Mouse (Mus musculus) frontal cortex, postnatal 36 days (tissue): Measurements from ENCODE around the gene Med27.
A peak's percentile ranks its signal among the peaks of the same experiment; 100 is the strongest.

ENCODE experiments used
- DNase-seq, 2 experiments: peaks; one replicate each; pipeline ENCODE4 v3.0.0; 2022; ENCODE audit warnings: low spot score in 2 of 2

The Med27 gene

GRCm38 (mm10) chr2:29561468-29561867, 214.8 kb downstream of the Med27 start:
- DNase-seq: no peak

DNA sequence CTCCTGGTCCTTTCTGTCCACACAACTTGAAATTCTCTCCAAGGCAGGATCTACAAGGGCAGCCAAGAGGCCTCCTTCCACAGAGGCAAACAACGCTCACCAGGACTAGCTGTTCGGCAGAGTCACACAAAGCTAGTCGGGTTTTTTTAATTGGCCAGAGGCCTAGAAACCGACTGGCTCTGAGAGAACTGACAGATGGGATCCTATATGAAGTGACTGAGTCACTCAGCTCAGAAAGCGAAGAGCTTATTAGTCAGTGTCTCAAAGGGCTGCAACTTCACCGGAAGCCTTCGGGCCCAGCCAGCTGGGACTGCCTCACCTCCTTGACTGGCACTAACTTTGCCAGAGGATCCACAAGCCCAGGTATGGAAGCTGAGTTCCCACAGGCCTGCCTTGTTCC, 217.4 kb downstream of the Med27 start:
- peak; percentile 39 to 75 for DNase-seq

DNA sequence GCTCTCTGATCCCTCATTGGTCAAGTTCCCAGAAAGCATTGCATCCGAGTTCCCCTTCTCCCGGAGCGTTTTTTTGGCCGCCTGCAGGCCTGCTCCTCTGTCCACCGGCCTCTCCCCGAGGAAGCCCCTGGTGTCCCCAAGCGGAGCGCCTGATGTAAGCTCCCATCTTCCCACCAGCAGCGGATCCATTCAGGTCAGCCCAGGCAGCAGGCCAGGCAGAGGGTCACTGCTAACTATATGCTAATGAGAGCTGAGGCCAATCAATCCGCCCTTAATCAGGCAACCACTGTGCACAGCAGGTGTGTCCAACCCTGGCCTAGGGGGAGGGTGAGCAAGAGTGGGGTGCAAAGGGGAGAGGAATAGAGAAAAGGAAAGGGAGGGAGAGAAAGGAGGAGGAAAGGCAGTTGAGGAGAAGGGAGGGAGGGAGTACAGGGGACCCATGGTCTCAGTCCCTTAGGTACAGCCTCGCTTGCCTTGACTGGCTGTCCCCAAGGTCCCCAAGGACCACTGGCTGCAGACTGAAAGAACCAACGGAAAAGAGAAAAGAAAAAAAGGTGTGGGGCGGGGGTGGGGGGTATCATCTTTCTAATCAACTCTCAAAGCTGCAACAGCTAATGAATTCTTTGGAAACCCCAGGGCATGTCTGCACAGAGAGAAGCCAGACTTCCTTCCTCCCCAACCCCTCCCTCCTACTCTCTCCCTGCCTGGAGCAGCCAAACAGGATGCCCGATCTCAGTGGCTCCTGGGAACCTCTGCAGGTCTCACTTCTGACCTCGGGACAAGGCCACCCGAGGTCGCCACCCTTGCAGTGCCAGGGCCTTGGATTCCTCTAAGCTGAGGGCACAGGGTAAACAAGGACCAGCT, 219.2 kb downstream of the Med27 start:
- no peak for DNase-seq

DNA sequence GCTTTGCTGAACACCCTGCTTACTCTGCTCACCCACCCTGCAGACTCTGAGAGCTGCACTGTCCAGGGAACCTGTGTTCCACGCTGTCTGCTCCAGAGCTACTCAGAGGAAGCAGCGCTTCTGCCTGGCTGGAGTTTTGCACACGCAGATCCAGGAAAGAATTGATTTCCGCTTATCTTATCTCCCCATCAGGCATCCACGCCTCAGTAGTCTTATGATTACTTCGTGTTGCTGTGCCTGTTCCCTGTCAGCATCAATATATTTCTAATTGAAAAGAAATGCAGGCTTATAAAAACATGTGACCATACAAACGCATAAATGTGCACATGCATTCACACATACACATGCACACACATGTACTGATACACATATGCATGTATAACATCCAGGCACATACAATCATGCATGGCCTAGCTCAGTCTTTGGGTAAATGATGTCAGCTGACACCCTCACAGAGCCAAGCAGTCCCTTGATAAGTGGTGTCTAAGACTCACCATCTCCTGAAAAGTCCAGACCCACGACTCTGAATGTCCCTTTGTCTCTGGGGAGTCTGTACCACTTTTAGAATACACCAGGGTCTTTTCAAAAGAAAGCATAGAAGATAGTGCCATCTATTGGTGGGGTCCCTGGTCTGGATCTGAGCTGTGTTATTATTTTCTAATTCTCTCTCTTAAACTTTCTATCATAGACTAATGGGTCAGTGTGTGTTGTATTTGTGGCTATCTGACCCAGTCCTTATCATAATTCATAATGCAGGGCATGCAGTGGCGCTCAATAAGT, 225.5 kb downstream of the Med27 start:
- DNase-seq: peak in 1 of 2 experiments; percentile 7

GRCm38 (mm10) chr2:29572811-29573427, 226.3 kb downstream of the Med27 start:
- no peak for DNase-seq

- DNase-seq: no peak
Measured at GRCm38 (mm10) chr2:29573591-29573990, 227.0 kb downstream of the Med27 start.

GRCm38 (mm10) chr2:29574187-29574586, 227.6 kb downstream of the Med27 start:
- DNase-seq: no peak
